Mouse (Mus musculus): ENCODE data around the gene Itgb4.

DNA sequence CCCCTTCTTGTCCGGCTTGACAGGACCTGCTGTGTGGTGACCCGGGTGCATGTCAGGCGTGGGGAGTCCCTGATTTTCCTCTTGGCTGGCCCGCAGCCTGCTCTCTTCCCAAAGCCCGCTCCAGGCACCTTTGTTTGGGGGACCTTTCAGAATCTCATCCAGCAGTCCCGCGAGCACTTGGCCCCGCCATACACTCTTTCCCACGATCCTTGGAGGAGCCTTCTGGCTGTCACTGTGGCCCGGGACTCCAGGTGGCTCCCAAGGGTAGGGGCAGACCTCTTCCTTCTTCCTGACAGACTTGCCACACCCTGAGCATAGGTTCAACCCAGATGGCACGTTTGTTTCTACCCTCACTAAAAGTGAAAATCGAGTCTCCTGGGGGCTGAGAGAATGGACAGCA, 1.0 kb downstream of the Itgb4 start:
- TF ChIP-seq CTCF (IDR thresholded peaks at IDR 0.05; ENCODE audit: borderline replicate concordance, insufficient read depth, low read length): no peak
- no peak for TF ChIP-seq POLR2A (IDR thresholded peaks at IDR 0.05; ENCODE audit: low read depth, low read length)
